Mouse (Mus musculus) hindbrain, embryonic 11.5 days (tissue): ENCODE results near the gene Prkcq. TPM values are rescaled to one million over a fixed set of nuclear protein-coding genes. Genes with fewer than 3 reads are reported as not detected.

Experiments
- ATAC-seq: fragments of 200-750 bp; cut with Nextera tagmentation; 2 replicates; pipeline ENCODE4 v1.8.0; 2017; ENCODE audit warnings: mild to moderate bottlenecking, moderate TSS enrichment, moderate library complexity; ENCODE audit not compliant: low FRiP score
- DNase-seq: peaks from one replicate; pipeline ENCODE4 v3.0.0-alpha.2; 2015; ENCODE audit warnings: low spot score
- H3K27ac ChIP-seq: fragments of 300-500 bp; sonication (generic); 2 replicates; pipeline ENCODE4 v1.5.1; 2014; ENCODE audit warnings: mild to moderate bottlenecking, low read depth, low read length
- H3K27me3 ChIP-seq: fragments of 300-500 bp; sonication (generic); 2 replicates; pipeline ENCODE4 v1.6.1; 2014; ENCODE audit warnings: mild to moderate bottlenecking, low read length, moderate library complexity, mixed read lengths; ENCODE audit not compliant: control insufficient read depth, insufficient read depth
- H3K36me3 ChIP-seq: fragments of 300-500 bp; sonication (generic); 2 replicates; pipeline ENCODE4 v1.6.1; 2014; ENCODE audit warnings: mild to moderate bottlenecking, low read length, moderate library complexity, mixed read lengths; ENCODE audit not compliant: control insufficient read depth, insufficient read depth
- H3K4me1 ChIP-seq: fragments of 300-500 bp; sonication (generic); replicated peaks from 2 replicates; pipeline ENCODE4 v1.6.1; 2014; ENCODE audit warnings: low read length, mixed read lengths; ENCODE audit not compliant: control insufficient read depth, insufficient read depth
- H3K4me2 ChIP-seq: fragments of 300-500 bp; sonication (generic); replicated peaks from 2 replicates; pipeline ENCODE4 v1.6.1; 2014; ENCODE audit warnings: mild to moderate bottlenecking, low read depth, low read length
- H3K4me3 ChIP-seq: fragments of 300-500 bp; sonication (generic); 2 replicates; pipeline ENCODE4 v1.5.1; 2014; ENCODE audit warnings: low read depth, low read length
- H3K9ac ChIP-seq: fragments of 300-500 bp; sonication (generic); 2 replicates; pipeline ENCODE4 v1.6.1; 2014; ENCODE audit warnings: low read depth, low read length
- H3K9me3 ChIP-seq: fragments of 300-500 bp; sonication (generic); 2 replicates; pipeline ENCODE4 v1.6.1; 2016; ENCODE audit warnings: low read length; ENCODE audit not compliant: control insufficient read depth
- WGBS: fragments of 180-500 bp; shearing (Covaris S2); extraction: QIAGEN DNeasy Blood & Tissue Kit; methylation state at CpG from one replicate; pipeline ENCODE4 v1.1.7; 2014; 5-methylcytosine and 5-hydroxymethylcytosine counted together
- polyA plus RNA-seq: library from polyadenylated mRNA; unstranded; fragments of >200 nt; fragmentation: Nextera tagmentation; extraction: Ambion mirVana; gene quantifications from 2 replicates; pipeline ENCODE4 v1.2.1, GENCODE M21; 2014

Prkcq gene
- polyA plus RNA-seq, result 3.1 and 3.7 TPM in 2 replicates

GRCm38 (mm10) chr2:11171754-11172501 is at the start of gene Prkcq:
TSS of gene Prkcq (plus strand) at chr2:11172108.
- DNase-seq (peak; percentile 74), ATAC-seq (peak; percentile 92)
- Histone ChIP-seq H3K9me3 (no peaks in the 10 kb centered on the region), H3K27ac (no peak within 1 kb of the TSS), H3K27me3 (peaks cover 3% of the 10 kb centered on the region; the same call in 1 of the 2 replicates), H3K4me2 (peak within 1 kb of the TSS; percentile 77), H3K36me3 (no peaks in the 10 kb centered on the region), H3K4me3 (peak within 1 kb of the TSS; percentile 41), H3K9ac (peak within 1 kb of the TSS; percentile 25), H3K4me1 (no peaks in the 10 kb centered on the region)
- WGBS, result 3% methylated on average over 48 of the region's 51 CpGs

GRCm38 (mm10) chr2:11130881-11131280 is 41.0 kb upstream of the Prkcq start:
- Histone ChIP-seq H3K4me2 (no peak overlapping the region), H3K9ac (no peak overlapping the region), H3K9me3 (no peaks in the 10 kb centered on the region), H3K36me3 (no peaks in the 10 kb centered on the region), H3K27ac (no peak overlapping the region), H3K27me3 (no peaks in the 10 kb centered on the region), H3K4me3 (no peak overlapping the region), H3K4me1 (no peaks in the 10 kb centered on the region)
- ATAC-seq, result no peak
- DNase-seq, result no peak
- 89% methylated on average over 12 of the region's 12 CpGs for WGBS

- no peaks in the 10 kb centered on the region for H3K9me3 ChIP-seq
- H3K9ac ChIP-seq, result no peak overlapping the region
- H3K4me2 ChIP-seq, result no peak overlapping the region
- H3K27me3 ChIP-seq, result no peaks in the 10 kb centered on the region
- WGBS, result 78% methylated on average over 6 of the region's 6 CpGs
- DNase-seq (no peak), ATAC-seq (no peak)
- H3K4me1 ChIP-seq, result no peaks in the 10 kb centered on the region
- H3K36me3 ChIP-seq, result no peaks in the 10 kb centered on the region
- no peak overlapping the region for H3K27ac ChIP-seq
- no peak overlapping the region for H3K4me3 ChIP-seq
Measured at GRCm38 (mm10) chr2:11135718-11136117, 36.2 kb upstream of the Prkcq start.

- H3K4me1 ChIP-seq, result no peaks in the 10 kb centered on the region
- H3K9me3 ChIP-seq, result no peaks in the 10 kb centered on the region
- no peaks in the 10 kb centered on the region for H3K36me3 ChIP-seq
- DNase-seq, result no peak
- no peak overlapping the region for H3K4me2 ChIP-seq
- H3K9ac ChIP-seq, result no peak overlapping the region
- H3K27me3 ChIP-seq, result no peaks in the 10 kb centered on the region
- ATAC-seq, result no peak
- H3K4me3 ChIP-seq, result no peak overlapping the region
- no peak overlapping the region for H3K27ac ChIP-seq
- WGBS, result 85% methylated on average over 6 of the region's 6 CpGs
Measured at GRCm38 (mm10) chr2:11138076-11138475, 33.8 kb upstream of the Prkcq start.

- Histone ChIP-seq H3K36me3 (no peaks in the 10 kb centered on the region), H3K4me2 (no peak overlapping the region), H3K9ac (no peak overlapping the region), H3K27ac (no peak overlapping the region), H3K27me3 (no peaks in the 10 kb centered on the region), H3K4me1 (no peaks in the 10 kb centered on the region), H3K4me3 (no peak overlapping the region), H3K9me3 (no peaks in the 10 kb centered on the region)
- 67% methylated on average over 1 of the region's 1 CpGs for WGBS
- DNase-seq, result no peak
- no peak for ATAC-seq
Measured at GRCm38 (mm10) chr2:11139518-11140152, 32.3 kb upstream of the Prkcq start.

GRCm38 (mm10) chr2:11140385-11140784 is 31.5 kb upstream of the Prkcq start:
- Histone ChIP-seq H3K4me3 (no peak overlapping the region), H3K4me2 (no peak overlapping the region), H3K9ac (no peak overlapping the region), H3K36me3 (no peaks in the 10 kb centered on the region), H3K27me3 (no peaks in the 10 kb centered on the region), H3K4me1 (no peaks in the 10 kb centered on the region), H3K27ac (no peak overlapping the region), H3K9me3 (no peaks in the 10 kb centered on the region)
- 87% methylated on average over 3 of the region's 3 CpGs for WGBS
- ATAC-seq, result no peak
- DNase-seq, result no peak

GRCm38 (mm10) chr2:11149091-11149490 is 22.8 kb upstream of the Prkcq start:
- WGBS, result 92% methylated on average over 4 of the region's 4 CpGs
- H3K27ac ChIP-seq, result no peak overlapping the region
- H3K4me2 ChIP-seq, result no peak overlapping the region
- ATAC-seq, result no peak
- H3K4me1 ChIP-seq, result no peaks in the 10 kb centered on the region
- no peak for DNase-seq
- H3K27me3 ChIP-seq, result no peaks in the 10 kb centered on the region
- no peak overlapping the region for H3K9ac ChIP-seq
- H3K4me3 ChIP-seq, result no peak overlapping the region
- H3K9me3 ChIP-seq, result no peaks in the 10 kb centered on the region
- H3K36me3 ChIP-seq, result no peaks in the 10 kb centered on the region

GRCm38 (mm10) chr2:11150975-11151374 is 20.9 kb upstream of the Prkcq start:
- H3K4me3 ChIP-seq, result no peak overlapping the region
- no peak overlapping the region for H3K27ac ChIP-seq
- no peaks in the 10 kb centered on the region for H3K27me3 ChIP-seq
- no peaks in the 10 kb centered on the region for H3K36me3 ChIP-seq
- no peak overlapping the region for H3K9ac ChIP-seq
- no peak for ATAC-seq
- 75% methylated on average over 7 of the region's 7 CpGs for WGBS
- no peaks in the 10 kb centered on the region for H3K9me3 ChIP-seq
- H3K4me1 ChIP-seq, result no peaks in the 10 kb centered on the region
- DNase-seq, result no peak
- H3K4me2 ChIP-seq, result no peak overlapping the region
